Mouse (Mus musculus): Measurements from ENCODE around the gene Brinp2. TPM values are rescaled to one million over a fixed set of nuclear protein-coding genes. Genes with fewer than 3 reads are reported as not detected.

The Brinp2 gene
- total RNA-seq, 2 experiments from 2014 or later, result 0.37 to 0.57 TPM

DNA sequence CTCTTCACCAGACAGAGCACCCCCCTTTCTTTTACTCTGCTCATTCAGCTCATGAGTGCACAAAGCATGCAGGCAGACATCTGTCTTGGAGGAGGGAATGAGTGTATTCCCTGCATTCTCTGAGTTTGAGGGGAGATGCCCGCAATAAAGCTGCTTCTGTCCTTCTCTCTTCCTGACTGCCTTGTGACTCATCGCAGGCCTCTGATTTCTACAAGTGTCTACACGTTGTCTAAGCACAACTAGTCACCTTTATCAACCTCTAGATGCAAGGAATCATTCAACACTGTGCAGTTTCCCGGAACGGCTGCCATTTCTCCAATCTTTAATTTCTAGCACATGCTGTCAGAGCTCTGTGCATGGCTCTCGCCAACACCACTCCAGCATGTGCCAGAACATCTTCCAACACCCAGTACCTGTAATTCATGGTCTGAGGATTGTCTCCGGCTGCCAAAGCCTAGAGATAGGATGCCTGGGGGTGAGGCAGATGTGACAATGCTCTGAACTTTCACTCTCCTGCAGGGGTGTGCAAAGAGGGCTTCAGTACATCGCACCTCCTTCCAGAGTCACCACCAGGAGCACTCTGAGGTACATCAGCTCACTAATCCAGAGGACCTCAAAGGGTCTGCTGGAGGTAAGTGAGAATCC lies 59.7 kb downstream of the Brinp2 start:
- no peak for DNase-seq (ENCODE audit: low spot score in 2 of 2)

DNA sequence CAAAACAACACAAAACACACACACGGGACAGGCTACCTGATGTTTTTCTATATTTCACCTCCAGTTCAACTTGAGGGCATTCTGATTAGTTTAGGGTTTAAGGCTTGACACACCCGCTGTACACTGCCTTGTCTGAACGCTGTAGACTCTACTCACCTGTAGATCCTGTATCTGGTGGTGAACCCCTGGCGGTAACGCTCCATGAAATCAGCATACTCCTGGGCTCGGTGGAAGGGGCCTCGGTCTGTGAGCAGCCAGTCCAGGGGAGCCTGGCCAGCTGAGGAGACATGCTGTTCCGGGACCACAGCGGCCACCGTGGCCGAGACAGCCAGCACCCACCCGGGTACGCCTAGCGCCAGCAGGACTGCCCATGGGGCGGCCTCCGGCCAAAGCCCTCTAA lies 60.9 kb downstream of the Brinp2 start:
- no peak for DNase-seq (ENCODE audit: low spot score in 2 of 2)

DNA sequence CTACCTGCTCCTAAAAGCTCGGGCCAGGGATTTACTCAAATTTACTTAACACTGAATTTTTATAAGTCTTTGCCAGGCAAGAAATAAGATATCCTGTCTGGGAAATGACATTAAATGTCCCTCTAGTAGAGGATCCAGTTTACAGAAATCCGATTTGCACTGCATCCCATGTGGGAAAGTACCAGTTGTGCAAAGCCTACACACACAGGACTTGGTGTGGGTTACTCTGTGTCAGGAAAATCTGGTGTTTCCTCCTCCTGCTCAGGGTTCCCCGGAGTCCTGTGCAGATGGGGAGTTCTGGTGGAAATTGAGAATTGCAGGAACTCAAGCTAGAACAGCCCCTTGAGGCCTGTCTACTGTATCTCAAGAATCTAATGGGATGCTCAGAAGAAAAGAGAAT lies 70.9 kb downstream of the Brinp2 start:
- DNase-seq (ENCODE audit: low spot score in 2 of 2), result no peak

DNA sequence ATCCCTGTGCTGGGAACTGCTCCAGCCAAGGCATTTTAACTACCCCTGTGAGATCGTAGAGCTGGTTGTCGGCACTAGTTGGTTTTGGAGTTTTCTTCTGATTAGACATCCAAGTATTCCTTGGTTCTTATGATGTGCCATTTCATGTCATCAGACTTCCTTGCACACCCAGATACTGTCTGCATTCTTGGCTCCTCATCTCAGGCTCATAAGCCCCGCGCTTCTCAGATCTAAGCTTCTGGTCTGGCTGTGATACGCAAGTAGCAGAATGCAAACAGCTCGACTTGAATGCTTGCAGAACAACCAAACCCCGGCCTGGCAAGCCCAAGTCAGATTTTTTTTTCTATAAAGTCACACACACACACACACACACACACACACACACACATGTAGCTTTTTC lies 72.3 kb downstream of the Brinp2 start:
- no peak for DNase-seq (ENCODE audit: low spot score in 2 of 2)

DNA sequence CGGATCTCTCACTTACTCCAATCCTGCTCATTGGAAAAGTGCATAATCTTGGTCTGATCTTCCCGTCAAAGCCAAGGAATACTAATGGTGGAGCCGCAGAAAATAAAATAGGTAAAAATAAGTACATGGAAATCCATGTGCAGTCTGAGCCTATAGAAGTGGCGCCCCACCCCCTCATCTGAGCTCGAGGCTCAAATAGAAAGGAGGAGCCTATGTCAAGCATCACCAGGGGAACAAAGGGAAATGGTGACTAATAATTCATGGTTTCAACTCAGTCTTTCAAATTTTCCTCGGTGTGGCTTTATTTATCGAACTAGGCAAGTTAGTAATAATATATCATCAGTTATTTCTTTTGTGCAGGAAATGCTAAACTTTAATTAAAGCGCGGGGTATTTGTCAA lies 84.1 kb downstream of the Brinp2 start:
- no peak for DNase-seq (ENCODE audit: low spot score in 2 of 2)

DNA sequence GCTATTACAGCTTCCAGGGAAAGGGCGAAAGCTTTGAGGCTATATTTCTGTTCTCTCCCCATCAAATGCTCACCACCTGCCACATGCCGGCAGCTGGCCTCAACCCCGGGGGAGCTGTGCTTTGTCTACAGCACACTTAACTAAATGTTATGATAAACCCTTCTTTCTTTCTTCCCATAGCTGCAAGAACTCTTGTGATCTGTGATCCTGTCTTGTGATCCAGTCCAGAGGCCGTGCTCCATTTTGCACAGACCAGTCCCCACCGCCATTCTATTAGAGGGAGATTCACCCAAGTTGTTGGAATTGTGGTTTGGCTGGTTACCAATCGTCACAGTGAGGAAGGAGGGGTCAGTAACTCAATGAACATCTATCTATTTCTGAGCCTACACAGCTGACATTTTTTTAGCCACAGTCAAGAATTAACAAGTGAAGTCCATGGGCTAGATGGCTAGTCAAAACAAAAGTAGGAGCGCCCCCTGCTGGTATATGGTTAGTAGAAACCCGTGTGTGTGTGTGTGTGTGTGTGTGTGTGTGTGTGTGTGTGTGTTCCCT lies 89.0 kb downstream of the Brinp2 start:
- DNase-seq (ENCODE audit: low spot score in 2 of 2), result peak; percentile 28 to 56

DNA sequence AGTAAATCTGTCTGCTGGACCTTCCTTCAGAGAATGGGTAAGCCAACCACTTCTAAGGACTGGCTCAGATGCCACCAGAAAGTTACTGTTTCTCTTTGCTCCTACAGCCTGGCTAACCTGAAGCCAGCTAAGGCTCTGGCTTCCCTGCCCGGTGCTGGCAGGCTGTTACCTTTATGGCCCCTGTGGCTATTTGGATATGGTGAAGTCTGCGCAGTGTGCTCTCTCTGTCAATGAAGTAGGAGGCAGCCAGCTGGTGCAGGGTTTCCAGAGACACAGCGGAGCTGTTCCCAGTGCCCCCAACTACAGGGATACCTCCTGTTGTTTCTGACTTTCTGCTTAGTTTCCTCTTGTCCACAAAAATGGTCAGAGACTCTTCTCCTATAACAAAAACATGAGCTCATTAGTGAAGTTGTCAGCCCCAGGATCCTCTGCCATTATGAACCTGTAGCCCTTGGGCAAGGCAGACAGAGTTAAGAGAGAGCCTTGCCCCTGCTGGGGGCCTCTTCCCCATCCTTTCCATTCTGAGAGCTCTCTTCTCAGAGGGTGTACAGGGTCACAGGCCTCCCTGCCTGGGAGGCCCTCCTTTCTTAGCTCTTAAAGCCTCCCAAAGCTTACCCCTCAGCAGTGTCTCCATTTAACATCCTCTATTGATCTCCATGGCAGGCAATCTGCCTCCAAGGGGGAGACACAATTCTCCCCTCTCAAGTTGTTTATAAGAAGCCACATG lies 89.7 kb downstream of the Brinp2 start:
- DNase-seq (ENCODE audit: low spot score in 2 of 2), result no peak

DNA sequence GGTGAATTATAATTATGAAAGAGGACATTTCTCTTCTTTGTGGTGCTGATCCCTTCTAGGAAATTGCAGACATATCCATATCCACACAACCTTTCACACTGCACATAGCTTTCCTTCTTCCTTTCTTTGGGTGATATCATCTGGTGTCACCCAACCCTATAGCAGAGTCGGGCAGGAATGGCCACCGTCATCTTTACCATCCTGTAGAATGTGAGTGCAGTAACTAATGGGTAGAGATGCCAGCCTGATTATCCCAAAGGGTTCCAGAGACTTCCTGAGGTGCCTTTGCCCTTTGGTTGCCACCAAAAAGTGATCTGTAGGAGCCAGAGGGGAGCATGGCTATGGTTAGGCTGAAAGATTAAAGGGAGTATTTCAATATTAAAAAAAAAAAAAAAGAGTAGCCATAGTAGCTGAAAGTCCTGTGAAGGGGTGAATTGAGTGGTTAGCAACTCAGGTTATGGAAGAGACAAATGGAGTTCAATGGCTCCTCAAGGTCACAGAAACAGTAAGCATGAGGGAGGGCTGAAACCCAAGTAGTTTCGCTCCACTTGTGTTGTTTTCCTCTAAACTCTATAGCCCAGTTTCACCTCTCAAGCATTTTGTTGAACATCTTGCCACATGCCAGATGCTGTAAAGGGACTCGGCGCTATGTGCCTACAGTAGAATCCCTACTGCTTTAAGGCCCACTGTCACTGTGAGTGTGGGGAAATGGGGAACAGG lies 96.5 kb downstream of the Brinp2 start:
- no peak for DNase-seq (ENCODE audit: low spot score in 2 of 2)

DNA sequence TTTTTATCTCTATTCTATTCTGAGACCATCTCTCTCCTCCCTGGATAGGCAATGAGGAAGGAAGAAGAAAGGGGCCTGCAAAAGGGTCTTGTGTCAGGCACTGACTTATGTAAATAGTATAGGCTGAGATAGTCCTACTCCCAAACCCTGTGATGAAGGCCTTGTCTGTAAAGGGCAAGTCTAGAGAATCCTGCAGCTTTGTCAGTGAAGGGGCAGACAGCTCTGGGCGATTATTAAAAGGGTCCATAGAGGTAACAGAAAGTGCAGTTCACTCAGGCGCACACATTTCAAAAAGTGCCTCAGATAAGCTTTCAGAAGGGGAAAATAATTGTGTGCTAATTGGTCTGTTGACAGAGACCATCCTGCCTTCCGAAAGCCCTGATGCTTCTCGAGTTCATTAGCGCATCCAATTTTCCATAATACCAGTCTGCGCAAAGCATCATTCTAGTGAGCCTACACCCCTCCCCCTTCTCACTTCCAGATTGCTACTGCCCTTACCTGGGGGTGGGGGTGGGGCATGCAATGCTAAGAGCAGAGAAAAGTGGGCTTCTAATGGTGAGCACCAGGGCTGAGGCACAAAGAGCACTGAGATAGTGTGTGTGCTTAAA lies 97.3 kb downstream of the Brinp2 start:
- no peak for DNase-seq (ENCODE audit: low spot score in 2 of 2)

DNA sequence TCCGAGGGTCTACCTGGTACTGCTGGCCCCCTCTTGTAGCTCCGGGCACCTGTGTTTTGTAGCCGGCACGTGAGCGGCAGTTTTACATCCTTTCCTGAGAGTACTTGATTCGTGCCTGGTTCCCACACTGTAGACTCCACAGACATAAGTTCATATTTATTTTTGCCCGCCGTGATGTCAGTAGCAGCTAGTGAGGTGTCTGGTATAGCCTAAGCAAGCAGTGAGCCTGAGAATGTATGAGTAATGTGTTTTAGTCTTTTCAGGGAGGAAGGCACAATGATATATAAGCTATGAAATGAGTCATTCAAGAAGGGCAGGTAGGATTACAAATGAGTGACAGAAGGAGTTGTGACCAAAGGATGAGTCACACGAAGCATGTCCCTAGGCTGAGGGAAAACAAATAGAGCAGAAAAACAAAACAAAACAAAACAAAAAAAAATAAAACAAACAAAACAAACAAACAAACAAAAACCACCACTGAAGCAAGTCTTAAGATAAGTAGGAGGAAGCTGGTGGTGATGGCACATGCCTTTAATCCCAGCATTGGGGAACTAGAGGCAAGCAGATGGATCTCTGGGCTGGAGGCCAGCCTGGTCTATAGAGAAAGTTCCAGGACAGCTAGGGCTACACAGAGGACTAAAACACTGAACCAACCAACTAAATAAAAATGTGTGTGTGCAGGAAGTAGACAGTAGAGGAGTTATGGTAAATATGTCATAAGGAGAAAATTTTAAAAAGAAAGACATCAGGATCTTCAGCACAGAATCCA lies 100.0 kb downstream of the Brinp2 start:
- no peak for DNase-seq (ENCODE audit: low spot score in 2 of 2)

DNA sequence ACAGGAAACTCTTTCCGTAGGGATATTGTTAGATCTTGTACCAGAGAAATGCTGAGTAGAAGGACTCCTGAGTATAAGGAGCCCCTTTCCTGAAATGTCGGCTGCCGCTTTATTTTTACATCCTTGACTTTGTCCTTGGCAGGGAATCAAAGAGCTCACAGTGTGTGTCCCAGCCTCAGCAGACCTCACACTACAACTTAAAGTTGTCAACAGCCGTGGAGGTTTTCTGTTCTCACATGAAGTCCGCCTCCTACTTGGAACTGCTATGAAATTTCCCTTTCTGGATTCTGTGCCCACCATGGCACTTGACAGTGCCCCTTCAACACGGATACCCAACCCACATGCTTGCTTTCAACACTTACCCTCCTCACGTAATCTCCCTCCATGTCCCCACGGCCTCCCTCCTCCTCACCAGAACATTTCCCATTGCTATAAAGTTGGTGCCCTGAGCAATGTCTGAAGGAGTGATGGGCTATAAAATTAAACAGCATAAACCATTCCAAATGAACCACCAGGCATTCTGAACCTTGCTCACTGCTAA lies 103.4 kb downstream of the Brinp2 start:
- no peak for DNase-seq (ENCODE audit: low spot score in 2 of 2)

DNA sequence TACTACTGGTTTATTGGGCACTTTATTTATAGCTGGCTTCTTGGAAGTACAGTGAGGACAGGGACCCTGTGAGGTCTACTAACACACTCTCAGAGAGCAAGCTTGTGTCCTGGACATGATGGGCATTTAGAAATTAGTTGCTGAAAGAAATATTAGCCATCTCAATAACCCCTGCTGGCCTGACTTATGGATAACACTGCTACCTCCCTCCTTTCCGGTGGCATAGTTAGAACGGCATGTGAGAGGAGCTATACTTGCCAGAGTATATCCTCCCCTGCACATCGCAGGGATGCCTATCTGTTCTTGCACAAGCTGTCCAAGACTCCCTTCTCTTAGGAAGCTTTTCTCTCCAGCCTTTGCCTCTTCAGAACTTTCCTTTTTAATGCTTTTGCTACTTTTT lies 107.9 kb downstream of the Brinp2 start:
- DNase-seq (ENCODE audit: low spot score in 2 of 2), result no peak

DNA sequence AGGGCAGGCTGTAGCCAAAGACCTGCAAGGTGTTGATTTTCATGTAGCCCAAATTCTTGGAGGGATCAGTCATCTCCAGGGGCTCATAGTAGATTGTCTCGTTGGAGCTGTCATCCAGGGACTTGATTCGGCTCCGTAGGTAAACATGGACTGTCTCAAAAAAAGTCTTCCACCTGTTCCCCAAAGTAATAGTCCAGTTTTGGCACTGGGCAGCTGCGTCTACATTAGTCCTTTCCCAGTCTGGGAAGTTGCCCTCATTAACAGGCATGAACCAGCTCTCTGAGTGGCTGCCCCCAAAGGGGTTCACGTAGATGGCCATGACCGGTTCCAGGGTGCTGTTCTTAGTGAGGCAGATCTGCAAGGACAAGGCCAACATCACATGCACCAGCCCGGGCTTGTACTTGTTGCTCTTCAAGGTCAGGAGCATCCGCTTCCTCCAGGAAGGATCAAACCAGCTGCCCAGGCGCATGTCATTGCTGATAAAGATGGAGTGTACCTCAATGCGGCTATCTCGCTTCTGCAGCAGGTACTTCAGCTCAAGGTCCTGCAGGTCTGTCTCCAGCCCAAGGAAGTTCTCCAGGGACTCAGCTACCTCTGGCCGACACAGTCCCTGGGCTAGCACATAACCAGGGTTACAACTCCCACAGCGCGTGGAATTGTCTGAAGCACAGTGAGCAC lies 109.5 kb downstream of the Brinp2 start:
- DNase-seq (ENCODE audit: low spot score in 2 of 2), result no peak

DNA sequence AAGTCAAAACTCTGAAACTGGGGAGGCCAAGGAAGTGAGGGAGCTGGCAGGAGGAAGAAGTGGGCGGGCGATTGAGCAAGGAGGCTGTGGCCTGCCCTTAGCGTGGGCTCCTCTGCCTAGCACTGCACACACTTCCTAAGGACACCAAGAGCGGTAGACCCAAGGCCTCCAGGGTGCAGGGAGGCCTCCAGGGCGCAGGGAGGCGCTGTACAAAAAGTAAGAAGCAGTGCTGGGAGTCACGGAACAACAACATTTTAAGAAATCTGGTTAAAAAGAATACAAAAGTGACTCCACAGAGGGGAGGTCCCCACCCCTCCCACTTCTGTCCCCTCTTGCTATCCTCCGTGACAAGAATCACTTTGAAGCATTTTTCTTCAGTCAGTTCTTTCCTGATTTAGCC lies 110.6 kb downstream of the Brinp2 start:
- DNase-seq (ENCODE audit: low spot score in 2 of 2), result no peak

DNA sequence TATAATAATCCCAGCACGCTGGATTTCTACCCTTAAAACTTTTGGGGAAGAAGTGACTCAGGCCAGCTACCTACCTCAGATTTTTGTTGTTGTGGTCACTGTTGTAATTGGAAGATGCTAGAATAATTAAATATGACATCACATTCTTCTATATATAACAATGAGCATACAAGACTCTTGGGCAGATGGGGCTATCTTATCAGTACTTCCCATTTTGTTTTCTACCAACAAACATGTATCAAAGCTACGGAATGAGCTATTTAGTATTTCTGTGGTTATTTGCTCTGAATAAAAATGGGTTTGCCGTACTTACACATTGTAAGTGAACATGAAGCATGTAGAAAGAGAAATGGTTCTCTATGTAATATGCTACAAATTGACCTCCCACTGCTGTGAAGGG lies 112.1 kb downstream of the Brinp2 start:
- DNase-seq (ENCODE audit: low spot score in 2 of 2), result no peak

DNA sequence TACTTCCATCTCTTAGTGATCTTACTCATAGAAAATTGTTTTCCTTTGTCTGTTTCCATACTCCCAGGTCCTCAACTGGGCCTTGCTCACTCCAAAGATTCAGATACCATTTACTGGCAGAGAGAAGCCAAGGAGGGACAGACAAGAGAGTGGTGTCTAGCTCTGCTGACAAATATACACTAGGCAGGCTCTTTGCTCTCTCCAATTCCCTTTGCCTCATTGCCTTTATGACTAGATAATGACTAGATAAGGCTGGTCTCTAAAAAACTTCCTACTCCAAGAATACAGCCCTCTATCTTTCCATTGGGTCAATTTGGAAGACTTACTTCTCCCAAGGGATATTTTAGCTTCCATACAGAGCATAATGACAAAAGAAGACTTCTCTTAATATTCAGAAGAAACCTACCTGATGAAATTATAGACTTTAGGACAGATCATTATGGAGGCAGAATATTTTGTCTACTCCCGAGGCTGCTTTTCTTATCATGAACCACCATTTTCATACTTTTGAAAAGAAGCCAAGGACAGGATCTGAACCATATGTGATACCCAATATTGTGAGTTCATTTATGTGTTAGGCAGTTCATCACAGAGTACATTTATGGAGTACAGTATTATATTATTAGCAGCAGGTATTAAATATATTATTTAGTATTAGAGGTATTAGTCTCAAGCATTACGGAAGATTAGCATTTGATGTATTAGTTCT lies 114.1 kb downstream of the Brinp2 start:
- DNase-seq (ENCODE audit: low spot score in 2 of 2), result no peak

DNA sequence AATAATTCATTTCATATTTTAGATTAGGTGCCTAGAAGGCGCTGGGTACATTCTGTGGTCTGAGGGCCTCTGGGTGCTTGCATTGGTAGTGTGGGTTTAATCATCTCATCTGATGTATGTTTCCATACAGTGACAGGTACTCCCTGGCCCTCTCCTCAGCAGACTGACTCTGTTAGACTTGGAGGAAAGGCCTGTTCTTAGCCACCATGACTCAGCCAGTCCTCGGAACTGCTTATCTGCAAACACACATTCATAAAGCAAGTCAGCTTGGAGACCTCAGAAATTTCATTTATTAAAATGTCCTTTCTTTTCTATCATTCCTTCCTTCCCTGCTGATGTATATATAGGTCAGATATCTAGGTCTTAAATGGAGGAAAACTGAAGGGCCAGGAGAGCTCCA lies 116.3 kb downstream of the Brinp2 start:
- no peak for DNase-seq (ENCODE audit: low spot score in 2 of 2)

DNA sequence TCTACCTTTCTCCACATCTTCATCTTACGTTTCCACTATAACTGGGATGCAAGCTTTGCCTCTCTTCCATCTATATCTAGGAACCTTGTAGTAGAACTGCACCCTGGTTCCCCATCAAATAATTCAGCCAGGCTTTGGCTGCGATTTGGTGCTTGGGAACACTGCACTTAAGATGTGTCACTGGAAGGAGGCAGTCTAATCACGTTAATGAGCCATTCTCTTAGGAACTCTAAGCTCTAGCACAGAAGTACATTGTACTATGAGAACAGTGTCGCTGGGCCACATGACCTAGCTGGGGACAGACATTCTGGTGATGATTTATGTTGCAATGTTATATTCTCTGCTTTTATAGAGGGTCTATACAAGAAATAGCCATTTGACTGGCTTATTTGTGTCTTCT lies 117.4 kb downstream of the Brinp2 start:
- no peak for DNase-seq (ENCODE audit: low spot score in 2 of 2)

DNA sequence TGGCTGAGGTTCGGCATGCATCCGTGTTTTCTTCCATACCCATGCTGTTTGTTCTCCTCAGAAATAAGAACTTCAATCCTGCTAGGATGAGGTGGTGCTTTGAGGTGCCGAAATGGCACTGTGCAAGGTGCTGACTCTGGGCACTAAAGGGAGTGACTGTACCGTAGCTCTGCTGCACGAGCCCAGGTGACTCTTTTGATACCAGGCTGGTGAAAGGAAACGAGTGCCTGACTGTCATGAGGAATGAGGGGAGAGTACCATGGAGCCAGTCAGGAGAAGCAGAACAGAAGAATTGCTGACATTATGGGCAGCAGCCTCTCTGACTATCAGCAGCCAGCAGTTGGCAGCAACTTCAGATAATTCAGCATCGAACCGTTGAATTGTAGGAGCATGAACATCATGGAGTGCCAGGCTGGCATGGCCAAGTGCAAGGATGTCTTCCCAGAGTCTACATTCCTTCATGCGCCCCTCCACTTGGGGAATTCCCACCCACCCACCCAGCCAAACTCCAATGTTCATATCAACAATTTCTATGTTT lies 127.4 kb downstream of the Brinp2 start:
- DNase-seq (ENCODE audit: low spot score in 2 of 2), result no peak
